Mouse (Mus musculus) right cerebral cortex, adult 18-20 months (tissue): ENCODE measurements at regions not wholly inside any gene's neighbourhood (a gene's known extent, or its start where the extent isn't known, plus 50 kb on each side); places are given as distances from the start of the nearest gene placed in this dataset.
"Not testable (repeated sequence)": the region's sequence is repeated elsewhere in the genome, so short reads cannot be mapped to it uniquely, and the experiment has no call there.

Experiments
- DNase-seq: peaks from one replicate; pipeline ENCODE4 v3.0.0; 2022; ENCODE audit warnings: mixed read lengths

GRCm38 (mm10) chr13:70015183-70015582, 213.0 kb downstream of the Med10 start:
- DNase-seq: no peak

- DNase-seq: no peak
Measured at GRCm38 (mm10) chr13:70017535-70017934, 215.3 kb downstream of the Med10 start.

GRCm38 (mm10) chr13:70019999-70020838, 218.0 kb downstream of the Med10 start:
- no peak for DNase-seq

GRCm38 (mm10) chr13:70033249-70033648, 231.1 kb downstream of the Med10 start:
- DNase-seq: no peak

GRCm38 (mm10) chr13:70033763-70034162, 231.6 kb downstream of the Med10 start:
- no peak for DNase-seq

GRCm38 (mm10) chr13:70037985-70038667, 235.9 kb downstream of the Med10 start:
- DNase-seq: peak; percentile 8

GRCm38 (mm10) chr13:70057920-70058319, 255.7 kb downstream of the Med10 start:
- DNase-seq: no peak

GRCm38 (mm10) chr13:70061363-70061945, 259.3 kb downstream of the Med10 start:
- no peak for DNase-seq

- no peak for DNase-seq
Measured at GRCm38 (mm10) chr13:70073655-70074054, 271.5 kb downstream of the Med10 start.

- no peak for DNase-seq
Measured at GRCm38 (mm10) chr13:70075353-70075752, 273.2 kb downstream of the Med10 start.

GRCm38 (mm10) chr13:70081108-70081507, 278.9 kb downstream of the Med10 start:
- no peak for DNase-seq

GRCm38 (mm10) chr13:70092886-70093285, 290.7 kb downstream of the Med10 start:
- DNase-seq: no peak

GRCm38 (mm10) chr13:70093970-70094369, 291.8 kb downstream of the Med10 start:
- DNase-seq: no peak

- DNase-seq: no peak
Measured at GRCm38 (mm10) chr13:70096430-70097301, 294.5 kb downstream of the Med10 start.

GRCm38 (mm10) chr13:70100091-70100490, 297.9 kb downstream of the Med10 start:
- not testable (repeated sequence) for DNase-seq

GRCm38 (mm10) chr13:70103021-70103420, 300.8 kb downstream of the Med10 start:
- DNase-seq: no peak

GRCm38 (mm10) chr13:70103491-70103890, 301.3 kb downstream of the Med10 start:
- not testable (repeated sequence) for DNase-seq

GRCm38 (mm10) chr13:70103903-70104302, 301.7 kb downstream of the Med10 start:
- no peak for DNase-seq

- DNase-seq: no peak
Measured at GRCm38 (mm10) chr13:70115576-70115975, 313.4 kb downstream of the Med10 start.

GRCm38 (mm10) chr13:70124860-70125545, 322.8 kb downstream of the Med10 start:
- no peak for DNase-seq

- peak; percentile 19 for DNase-seq
Measured at GRCm38 (mm10) chr13:70127310-70127709, 325.1 kb downstream of the Med10 start.

- no peak for DNase-seq
Measured at GRCm38 (mm10) chr13:70134544-70134943, 332.3 kb downstream of the Med10 start.
